Mouse (Mus musculus) urinary bladder, postnatal 10 days (tissue): ENCODE results near the gene Cdk5.
"Not testable (repeated sequence)": the region's sequence is repeated elsewhere in the genome, so short reads cannot be mapped to it uniquely, and the experiment has no call there.

Source experiments
- DNase-seq: peaks from one replicate; pipeline ENCODE4 v3.0.0; 2022; ENCODE audit warnings: low spot score

Gene Cdk5

DNA sequence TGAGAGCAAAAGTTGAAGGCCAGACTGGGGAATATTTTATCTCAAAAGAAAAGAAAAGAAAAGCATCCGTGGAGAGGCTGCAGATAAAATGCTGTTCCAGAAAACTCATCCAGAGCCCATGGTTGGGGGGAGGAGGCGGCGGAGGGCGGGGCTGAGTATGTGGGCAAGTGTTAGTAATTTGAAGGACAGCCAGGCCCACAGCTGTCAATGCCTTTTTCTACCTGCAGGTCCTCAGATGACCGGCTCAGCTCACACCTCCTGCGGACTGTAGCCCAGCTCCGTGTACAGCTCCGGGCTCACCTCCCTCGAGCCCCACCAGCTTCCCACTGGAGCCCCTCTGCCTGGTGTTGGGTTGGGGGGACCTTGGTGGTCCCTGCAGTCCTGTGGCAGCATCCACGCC is 23.6 kb downstream of the Cdk5 start:
- DNase-seq: no peak

DNA sequence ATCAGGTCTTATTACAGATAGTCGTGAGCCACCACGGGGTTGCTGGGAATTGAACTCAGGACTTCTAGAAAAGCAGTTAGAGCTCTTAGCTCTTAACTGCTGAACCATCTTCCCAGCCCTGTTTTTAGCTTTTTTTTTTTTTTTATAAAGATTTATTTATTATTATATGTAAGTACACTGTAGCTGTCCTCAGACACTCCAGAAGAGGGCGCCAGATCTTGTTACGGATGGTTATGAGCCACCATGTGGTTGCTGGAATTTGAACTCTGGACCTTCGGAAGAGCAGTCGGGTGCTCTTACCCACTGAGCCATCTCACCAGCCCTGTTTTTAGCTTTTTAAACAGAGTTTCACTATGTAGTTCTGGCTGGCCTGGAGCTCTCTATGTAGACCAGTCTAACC is 27.1 kb downstream of the Cdk5 start:
- not testable (repeated sequence) for DNase-seq

DNA sequence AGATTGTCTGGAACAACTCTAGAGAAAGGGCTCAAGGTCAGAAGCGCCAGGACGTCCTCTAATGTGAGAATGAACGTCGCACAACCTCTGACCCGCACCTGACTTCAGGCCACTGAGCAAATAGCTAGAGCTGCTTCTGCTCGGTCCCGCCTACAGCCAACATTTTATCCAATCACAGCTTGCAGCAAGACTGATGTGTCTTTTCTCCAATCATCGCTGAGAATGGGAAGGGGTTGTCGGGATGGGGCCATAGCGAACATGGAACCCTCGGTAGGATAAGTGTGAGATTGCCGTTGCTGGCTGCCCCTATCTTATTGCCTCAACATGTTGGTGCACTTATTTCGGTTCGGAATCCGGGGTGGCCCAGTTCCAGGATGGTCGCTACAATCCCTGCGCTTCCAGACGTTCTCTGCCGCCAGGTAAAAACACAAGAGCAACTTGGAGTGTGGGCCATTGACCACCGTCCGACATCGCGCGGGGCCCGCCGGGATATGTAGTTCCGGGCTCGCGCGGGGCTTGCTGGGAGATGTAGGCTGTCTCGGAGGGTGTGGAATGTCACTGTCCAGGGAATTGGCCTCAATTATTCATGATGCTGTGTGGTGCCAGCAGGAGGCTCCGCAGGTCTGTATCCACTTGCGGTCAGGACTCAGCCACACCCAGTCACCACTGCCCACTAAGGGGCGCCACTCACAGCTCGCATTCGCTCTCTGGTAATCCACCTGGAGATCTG is 29.0 kb downstream of the Cdk5 start:
- DNase-seq: peak; percentile 69

DNA sequence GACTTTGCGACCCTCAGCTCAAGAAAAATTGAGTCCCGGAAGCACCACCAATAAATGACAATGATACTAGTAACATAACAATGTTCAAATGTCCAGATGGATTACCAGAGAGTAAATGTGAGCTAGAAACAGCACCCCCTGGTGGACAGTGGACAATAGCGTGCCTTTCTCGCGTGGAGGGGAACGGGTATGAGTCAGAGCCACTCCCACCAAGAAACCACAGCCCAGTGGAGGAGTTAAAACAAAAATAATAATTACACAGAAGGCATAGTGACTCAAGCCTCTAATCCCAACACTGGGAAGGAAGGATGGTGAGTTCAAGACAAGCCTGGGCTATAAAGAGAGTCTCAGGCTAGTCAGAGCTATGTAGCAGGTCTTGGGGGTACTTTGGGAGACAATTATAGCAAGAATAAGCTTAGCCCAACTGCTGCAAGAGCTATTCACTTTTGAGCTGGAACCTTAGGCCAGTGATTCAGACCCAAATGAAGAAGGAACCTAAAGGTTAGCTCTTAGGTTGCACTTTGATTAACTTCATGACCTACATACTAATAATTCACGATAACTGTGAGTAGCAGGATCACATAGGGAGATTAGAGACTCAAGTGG is 29.8 kb downstream of the Cdk5 start, which contains the start of gene Abcb8:
Gene Abcb8 (plus strand): TSS at position 272 of the 606 bp plus-strand sequence.
- DNase-seq: no peak

DNA sequence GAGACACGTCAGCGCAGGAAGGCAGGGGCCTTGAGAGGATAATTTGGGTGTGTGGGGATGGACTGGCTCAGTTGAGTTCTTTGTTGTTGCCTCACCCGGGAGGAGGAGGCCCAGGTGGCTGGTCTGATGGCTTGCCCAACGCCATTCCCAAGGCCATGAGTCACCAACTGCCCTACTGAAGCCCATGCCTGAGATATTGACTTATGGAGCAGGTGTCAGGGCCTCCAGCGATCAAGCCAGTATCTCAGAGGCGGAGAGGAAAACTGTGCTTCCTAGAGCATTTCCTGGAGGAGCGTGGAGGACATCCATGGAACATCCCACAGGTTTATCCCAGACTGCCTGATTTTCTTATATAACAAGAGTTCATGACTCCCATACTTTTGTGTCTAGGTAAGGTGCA is 30.6 kb downstream of the Cdk5 start:
- DNase-seq: no peak

DNA sequence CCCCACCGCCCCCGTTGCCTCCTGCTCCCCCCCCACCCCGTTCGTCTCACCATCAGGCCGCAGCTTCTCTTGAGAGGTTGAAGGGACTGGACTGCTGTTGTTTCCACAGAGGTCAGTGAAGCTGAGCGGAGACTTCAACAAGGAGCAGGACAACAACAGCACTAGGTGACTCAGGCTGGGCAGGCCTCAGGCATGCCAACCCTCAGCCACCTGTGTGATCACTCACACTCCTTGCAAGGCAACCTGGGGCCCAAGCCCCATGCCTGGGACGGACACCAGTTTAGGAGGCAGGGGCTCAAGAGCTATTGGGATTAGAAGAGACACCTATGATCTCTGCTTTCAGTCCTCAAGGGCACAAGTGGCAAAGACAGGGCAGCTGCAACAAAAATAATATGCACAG is 31.5 kb downstream of the Cdk5 start, which contains the start of gene Atg9b:
Gene Atg9b (minus strand): TSS at position 280 of the 400 bp plus-strand sequence.
- DNase-seq: no peak

DNA sequence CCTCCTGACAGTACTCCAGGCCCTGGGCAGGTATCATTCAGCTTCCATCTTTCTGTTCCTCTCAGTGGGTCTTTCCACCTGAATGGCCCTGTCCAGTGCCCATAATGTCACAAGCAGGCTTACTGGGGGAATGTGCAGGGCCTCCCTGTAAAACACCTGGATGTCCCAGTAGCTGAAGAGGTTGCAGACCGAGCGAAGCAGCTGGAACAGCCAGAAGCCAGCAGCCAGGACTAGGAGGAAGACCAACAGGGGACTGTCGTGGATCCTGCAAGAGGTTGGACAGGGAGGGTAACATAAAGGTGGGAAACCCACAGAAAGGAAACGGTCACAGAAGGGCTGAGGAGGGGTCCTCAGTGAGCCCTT is 33.7 kb downstream of the Cdk5 start:
- DNase-seq: no peak

DNA sequence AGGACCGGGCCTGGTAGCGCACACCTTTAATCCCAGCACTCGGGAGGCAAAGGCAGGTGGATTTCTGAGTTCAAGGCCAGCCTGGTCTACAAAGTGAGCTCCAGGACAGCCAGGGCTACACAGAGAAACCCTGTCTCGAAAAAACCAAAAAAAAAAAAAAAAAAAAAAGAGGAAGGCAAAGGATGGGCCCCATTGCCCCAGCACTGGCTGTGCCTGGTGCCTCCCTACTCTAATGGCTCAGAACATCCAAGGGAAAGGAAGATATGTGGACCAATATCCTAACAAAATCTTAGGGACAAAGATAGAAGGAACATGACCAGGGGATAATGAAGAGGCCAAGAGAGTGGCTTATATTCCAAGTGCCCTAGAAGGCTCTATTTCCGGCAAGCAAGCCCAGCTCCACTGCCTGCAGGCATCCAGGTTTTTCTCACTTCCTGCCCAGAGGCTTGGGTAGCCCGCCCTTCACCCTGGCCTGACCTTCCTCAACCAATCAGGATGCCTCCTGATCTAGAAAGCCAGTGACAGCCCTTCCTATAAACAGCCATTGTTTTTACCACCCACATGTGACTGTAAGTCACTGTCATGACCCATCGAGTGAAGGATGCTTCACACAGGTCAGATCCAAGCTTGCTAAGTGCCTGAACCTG is 34.2 kb downstream of the Cdk5 start:
- no peak for DNase-seq

DNA sequence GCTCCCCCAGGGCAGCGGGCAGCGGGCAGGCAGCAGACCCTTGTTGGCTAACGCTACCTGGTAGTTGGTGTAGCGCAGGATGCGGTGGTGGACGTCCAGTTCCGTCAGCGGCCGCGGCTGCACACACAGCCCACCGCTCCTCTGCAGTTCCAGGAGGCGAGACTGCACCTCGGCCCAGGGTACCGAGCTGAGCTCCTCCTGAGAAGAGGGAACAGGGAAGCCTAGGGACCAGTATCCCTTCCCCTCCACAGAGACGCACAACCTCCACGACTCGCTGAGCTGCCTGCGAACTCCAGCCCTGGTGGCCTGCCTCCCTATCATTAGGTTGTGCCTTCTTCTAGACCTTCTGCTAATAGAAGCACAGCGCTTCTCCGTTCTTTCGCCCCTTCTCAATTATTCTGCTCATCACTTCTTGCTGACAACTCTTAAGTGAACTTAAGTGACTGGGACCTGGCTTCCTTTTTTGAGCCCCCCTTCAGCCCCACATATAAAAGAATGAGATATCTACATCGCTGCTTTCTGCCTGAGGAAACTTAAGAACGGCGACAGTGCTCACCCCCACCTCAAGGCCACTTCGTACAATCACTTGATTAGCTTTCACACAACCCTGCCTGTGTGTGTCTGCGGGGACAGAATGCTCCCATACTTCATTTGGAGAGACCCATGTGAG is 34.9 kb downstream of the Cdk5 start:
- no peak for DNase-seq

DNA sequence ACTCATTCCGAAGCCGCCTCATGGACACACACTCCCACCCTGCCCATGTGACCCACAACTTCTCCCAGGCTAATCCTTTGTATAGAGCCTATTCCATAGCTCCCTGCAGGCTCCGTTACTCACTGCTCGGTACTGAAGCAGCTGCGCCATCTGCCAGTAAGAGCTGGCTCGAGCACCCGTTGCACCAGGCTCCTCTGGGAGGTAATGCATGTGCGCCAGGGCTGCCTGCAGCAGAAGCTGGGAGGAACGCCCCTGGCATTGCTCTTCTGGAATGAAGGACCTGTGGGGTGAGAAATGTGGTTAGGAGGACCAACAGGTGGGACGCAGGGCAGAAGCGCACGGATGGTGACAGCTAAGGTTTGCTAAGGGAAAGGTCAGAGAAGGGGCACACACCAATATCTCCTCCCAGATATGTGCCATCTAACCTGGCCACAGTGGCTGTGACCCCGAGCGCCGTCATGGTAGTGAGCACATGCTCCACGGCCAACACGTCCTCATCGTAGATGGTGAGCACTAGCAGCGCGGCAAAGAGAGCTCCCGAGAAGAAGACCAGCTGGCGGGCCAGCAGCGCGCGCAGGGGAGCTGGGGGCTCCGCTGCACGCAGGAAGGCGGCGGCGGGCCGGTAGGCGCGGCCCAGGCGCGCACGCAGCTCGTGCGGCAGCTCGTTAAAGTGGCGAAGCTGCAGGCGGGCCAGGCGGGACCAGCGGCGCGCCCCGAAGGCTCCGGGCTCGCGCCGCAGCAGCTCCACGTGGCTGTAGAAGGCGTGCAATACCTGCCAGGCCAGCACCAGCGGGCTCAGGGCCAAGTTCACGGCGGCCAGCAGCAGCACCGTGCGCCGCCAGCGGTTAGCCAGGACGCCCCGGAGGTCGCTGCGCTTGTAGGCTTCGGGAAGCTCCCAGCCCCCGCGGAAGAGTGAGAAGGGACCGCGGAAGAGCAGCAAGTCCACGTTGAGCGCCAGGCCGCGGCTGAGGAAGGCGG is 35.8 kb downstream of the Cdk5 start:
- no peak for DNase-seq

DNA sequence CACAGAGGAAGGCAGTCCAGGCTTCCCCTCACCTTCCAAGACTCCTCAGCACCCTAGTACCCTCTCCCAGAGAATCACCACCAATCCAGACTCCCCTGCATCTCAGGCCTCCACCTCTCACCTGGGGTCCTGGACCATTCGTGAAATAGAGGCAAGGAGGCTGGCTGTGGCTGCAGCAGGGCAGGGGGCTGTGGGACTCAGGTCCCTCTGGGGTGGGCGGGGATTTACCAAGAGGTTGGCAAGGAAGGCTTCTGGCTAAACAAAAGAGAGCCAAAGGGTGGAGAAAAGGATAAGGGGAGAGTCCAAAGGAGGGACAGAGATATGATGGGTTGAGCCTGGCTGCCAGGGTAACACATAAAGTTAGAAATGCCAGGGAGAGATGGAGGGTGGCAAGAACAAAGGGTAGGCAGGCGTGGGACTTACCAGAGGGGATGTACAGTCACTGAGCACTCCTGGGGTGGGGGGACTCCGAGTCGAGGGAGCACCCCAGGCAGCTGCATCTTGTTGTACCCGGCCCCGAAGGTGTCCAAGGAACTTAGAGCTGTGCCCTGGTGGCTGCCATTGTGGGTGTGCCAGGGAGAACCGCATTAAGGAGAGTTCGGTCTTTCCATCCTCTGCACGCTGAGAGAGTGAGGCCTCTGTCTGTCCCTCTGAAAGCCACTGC is 37.3 kb downstream of the Cdk5 start:
- no peak for DNase-seq

DNA sequence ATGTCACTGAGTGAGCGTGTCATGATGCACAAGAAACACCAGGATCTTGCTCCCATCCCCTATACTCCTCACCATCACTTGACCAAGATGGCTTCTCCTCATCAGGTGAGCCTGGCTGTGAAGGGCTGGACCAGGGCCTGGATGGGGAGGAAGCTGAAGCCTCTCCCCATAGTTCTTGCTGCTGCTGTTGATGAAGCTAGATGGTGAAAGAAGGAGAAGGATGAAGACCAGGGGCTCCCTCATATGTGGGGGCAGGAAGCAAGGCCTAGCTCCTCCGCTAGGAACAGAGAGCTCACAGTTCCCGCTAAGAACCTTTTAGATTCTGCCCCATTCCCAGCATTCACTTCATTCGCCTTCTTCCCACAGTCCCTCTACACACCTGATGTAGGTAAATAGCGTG is 38.0 kb downstream of the Cdk5 start:
- DNase-seq: no peak

DNA sequence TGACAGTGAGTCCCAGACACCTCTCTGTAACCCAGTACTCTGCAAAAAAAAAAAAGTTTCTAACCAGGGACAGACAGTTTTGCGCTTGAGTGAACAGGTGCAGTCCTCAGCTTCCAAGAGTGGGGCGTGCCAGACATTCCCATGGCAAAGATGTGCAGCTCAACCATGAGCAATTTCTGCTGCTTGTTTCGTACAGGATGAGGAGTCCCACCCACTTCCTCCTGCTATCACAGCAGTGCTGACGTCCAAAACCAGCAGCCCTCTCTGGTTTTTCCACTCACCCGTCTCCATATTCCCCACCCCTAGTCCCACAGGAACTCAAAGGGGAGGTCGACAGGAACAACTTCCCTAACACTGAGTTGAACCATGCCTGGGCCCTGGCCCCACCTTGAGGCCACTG is 38.9 kb downstream of the Cdk5 start:
- DNase-seq: no peak

DNA sequence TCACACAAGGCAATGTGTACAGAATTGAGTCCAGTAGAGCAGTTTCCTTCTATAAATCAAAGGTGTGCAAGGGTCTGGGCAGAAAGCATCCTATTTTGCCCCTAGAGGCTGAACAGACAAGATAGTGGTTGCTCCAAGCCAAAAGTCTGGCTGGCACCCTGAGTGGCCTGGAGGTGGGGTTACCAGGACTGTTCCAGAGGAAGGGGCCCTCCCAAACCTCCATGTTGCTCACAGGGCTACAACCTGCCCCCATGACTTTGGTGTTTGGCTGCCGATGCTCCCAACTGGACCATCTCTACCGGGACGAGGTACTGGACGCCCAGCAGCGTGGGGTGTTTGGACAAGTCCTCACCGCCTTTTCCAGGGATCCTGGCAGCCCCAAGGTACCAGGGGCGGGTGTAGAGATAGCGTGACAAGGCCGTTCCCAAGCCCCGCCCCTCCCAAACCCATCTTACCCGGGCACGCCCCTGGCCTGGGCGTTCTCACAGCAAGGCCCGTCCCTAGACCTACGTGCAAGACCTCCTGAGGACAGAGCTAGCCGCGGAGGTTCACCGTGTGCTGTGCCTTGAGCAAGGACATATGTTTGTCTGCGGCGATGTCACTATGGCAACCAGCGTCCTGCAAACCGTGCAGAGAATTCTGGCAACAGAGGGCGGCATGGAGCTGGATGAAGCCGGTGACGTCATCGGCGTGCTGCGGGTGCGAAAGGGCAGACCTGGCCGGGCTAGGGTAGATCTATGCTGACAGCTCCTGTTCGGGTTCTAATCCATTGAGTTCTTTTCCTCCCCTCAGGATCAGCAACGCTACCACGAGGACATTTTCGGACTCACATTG is 40.1 kb downstream of the Cdk5 start:
- DNase-seq: peak; percentile 73

DNA sequence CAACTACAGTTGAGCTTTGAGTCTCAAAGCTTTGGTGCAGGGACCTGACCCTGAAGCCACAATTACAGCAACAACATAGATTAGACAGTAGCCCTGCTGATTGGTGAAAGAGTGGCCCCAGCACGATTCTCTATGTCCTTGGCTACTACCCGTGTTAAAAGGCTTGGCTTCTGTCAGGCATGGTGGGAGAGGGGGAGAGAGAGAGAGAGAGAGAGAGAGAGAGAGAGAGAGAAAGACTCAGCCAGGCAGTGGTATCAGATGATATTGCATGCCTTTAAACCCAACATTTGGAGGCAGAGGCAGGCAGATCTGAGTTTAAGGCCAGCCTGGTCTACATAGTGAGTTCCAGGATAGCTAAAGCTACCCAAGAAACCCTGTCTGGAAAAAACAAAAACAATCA is 41.3 kb downstream of the Cdk5 start:
- DNase-seq: no peak

DNA sequence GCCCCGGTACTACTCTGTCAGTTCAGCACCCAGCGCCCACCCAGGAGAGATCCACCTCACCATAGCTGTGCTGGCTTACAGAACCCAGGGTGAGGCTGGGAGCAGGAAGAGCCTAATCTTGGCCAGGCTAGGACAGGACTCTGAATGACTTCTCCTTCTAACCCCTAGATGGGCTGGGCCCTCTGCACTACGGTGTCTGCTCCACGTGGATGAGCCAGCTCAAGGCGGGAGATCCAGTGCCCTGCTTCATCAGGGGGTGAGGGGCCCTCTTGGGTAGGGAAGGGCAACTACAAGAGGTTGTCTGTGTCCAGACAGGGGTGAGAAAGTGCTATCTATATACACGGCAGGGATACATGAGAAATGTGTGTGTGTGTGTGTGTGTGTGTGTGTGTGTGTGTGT is 41.8 kb downstream of the Cdk5 start:
- no peak for DNase-seq

DNA sequence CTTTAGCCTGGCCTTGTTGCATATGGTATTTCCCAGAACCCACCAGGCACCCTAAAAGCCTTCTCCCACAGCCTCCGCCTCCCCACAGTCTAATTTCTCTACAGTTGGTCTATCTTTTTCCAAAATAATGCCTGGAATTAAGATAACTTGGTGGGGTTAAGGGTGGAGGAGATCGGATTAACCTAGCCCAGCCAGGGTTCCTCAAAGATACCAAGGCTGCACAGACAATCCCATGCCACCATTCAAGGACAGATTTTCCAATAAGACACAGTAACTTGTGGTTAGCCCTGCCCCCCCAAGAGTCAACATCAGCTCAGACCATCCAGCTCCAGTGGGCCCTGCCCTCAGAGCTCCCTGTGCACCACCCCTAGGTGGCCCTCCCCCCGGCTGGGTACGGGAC is 42.8 kb downstream of the Cdk5 start:
- no peak for DNase-seq

DNA sequence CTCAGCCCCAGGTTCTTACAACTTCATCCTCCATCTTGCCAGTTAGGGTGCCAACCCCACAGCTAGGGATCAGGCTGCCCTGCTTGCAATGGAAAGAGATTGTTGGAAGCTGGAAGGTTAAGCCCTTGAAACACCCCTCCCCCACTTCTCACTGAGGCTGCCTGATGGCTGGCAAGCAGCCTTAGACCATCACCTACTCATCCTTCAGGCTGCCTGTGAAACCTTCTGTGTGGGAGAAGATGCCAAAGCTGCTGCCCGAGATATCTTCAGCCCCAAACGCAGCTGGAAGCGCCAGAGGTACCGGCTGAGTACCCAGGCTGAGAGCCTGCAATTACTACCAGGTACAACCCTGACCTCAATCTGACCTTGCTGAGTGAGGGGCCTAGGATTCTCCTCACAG is 43.8 kb downstream of the Cdk5 start:
- no peak for DNase-seq

DNA sequence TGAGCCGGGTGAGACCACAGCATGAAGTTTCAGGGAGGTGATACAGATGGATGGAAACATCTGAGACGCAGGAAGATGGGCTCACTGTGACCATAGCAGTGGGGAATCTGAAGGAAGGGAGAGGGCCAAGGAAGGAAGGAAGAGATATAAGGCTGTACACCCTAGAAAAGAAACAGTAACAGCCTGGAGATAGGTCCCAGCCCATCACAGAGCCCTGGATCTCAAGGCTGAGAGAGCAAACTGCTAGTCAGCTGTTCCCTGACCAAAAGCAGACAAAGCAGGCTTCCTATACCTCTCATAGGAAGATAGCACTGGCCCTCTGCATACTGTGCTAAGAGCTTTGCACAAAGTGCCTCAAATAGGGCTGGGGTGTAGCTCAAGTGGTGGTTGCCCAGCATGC is 44.6 kb downstream of the Cdk5 start:
- no peak for DNase-seq

DNA sequence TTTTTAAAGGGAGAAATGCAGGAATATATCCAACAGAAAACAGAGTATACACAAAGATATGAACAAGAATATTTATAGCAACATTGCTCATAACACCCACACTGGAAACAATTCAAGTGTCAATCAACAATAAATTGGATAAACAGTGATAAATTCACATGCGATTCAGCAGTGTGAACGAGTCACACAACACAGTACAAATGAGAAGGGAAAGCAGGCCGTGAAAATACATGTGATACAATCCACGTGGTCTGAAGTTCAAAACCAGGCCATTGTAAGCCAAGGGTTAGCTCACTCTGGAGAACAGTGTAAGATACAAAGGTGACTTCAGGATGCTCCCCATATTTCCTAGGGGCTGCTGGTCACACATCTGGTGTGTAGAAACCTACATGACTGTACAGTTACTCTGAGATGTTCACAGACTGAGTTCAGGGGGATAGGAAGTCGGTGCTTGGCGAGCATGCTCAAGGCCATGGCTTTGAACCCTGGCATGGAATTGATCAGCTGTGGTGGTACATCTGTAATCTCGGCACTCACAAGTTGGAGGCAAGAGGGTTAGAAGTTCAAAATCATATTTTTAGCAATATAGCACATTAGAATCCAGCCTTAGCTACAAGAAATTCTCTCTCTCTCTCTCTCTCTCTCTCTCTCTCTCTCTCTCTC is 48.5 kb downstream of the Cdk5 start:
- DNase-seq: no peak
